Mouse (Mus musculus): Measurements from ENCODE around the gene Abhd12b. TPM values are rescaled to one million over a fixed set of nuclear protein-coding genes. Genes with fewer than 3 reads are reported as not detected.

Abhd12b gene
- total RNA-seq, 2 experiments from 2014 or later = not detected

Other genes starting within 250 kb of the Abhd12b start
- 144 and 186 TPM in 2 replicates for gene Sav1, start 167.1 kb upstream of the Abhd12b start, total RNA-seq (2015; ENCODE audit: low replicate concordance)
- 87.7 and 131 TPM in 2 replicates for gene Sav1, start 167.1 kb upstream of the Abhd12b start, total RNA-seq (2017; ENCODE audit: low replicate concordance)
- gene Nin, start 40.4 kb upstream of the Abhd12b start, total RNA-seq (2015; ENCODE audit: low replicate concordance) = 16.2 and 36.0 TPM in 2 replicates
- gene Nin, start 40.4 kb upstream of the Abhd12b start, total RNA-seq (2017; ENCODE audit: low replicate concordance) = 22.6 and 30.4 TPM in 2 replicates
- 20.5 and 22.2 TPM in 2 replicates for gene Pygl, start 77.3 kb downstream of the Abhd12b start, total RNA-seq (2015; ENCODE audit: low replicate concordance)
- gene Pygl, start 77.3 kb downstream of the Abhd12b start, total RNA-seq (2017; ENCODE audit: low replicate concordance) = 29.8 and 31.7 TPM in 2 replicates
- gene Trim9, start 193.5 kb downstream of the Abhd12b start, total RNA-seq (2015; ENCODE audit: low replicate concordance) = not detected in 2 replicates
- not detected in 2 replicates for gene Trim9, start 193.5 kb downstream of the Abhd12b start, total RNA-seq (2017; ENCODE audit: low replicate concordance)